Mouse (Mus musculus) cerebellum, postnatal 36 days (tissue): ENCODE data around the gene Vps9d1.
"Not testable (repeated sequence)": the region's sequence is repeated elsewhere in the genome, so short reads cannot be mapped to it uniquely, and the experiment has no call there.

Experiments used
- DNase-seq, 2 experiments: peaks; one replicate each; pipeline ENCODE4 v3.0.0; 2021 to 2022; ENCODE audit warnings: mixed read lengths in 2 of 2

The Vps9d1 gene

GRCm38 (mm10) chr8:123252925-123253324 lies 1.2 kb downstream of the Vps9d1 start:
- DNase-seq: no peak

DNA sequence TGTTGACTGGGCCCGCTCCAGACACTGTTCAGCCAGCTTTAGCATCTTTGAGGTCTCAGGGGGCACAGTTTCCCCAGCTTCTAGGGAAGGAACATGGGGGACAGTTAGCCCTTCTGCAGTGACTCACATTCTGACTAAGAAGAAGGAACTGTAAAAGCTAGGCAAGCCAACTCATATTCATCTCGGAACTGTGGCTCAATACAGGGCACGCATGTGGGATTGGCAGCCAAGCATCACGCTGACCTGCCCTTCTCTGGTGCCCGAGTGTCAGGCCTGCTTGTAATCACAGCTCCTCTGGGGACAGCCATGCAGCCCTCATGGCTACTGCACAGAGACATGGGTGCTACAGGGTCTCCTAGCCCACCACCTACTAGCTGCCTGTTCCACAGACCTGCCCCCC lies 3.2 kb downstream of the Vps9d1 start:
- DNase-seq: no peak

DNA sequence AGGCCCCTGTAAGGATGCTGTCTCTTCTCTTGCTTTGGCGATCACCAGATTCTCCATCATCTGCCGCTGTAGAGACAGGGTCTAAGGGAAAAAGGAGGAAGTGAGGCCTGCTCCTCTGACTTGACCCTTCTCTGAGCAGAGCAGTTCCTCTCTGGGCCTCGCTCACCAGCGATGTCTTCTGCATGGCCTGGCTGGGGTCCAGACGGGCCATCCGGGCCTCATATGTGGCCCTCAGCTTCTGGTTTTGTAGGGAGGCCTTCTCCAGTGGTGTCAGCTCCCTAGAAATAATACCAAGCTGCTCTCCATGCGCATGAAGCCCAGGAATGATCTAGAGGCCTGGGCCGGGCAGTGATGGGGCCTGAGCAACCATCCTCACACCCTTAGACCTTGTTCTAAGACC lies 5.6 kb downstream of the Vps9d1 start:
- DNase-seq: no peak

DNA sequence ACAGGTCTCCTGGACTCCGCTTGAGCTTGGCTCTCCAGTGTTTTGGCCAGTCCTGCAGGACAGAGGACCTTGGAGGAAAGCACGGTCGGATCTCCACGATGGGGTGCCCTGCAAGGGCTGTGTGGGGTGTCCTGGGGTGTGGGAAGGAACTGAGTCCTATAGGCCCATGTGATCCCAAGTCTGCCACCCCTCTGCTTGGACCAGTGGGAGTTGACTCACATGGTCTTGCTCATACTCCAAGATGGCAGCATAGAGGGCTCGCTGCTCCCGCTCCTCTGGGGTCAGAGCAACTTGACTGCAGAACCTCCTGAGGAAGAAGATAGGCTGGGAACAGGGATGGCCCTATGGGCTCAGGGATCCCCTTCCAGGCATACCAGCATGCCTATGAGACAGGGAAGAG lies 6.4 kb downstream of the Vps9d1 start:
- DNase-seq: no peak

- DNase-seq: no peak
Measured at GRCm38 (mm10) chr8:123245543-123245942, 8.6 kb downstream of the Vps9d1 start.

GRCm38 (mm10) chr8:123244382-123244781 lies 9.8 kb downstream of the Vps9d1 start:
- DNase-seq: no peak

DNA sequence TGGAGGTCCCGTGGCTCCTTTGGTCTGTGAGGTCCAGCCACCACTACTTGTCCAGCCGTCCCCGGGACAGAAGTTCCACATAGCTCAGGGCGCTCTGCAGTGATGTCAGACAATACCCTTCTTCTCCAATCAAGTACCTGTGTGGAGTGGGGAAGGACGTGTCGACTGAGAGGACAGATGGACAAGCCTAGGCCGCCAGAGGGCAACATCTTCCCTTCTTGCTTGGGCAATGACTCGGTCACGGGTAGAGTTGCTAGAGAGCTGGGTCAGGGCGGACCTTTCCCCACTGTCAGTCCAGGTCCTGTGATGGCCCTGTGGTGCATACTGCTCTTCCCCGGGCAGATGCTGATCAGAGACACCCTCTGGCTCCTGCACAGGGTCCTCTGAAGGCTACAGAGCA lies 11.1 kb downstream of the Vps9d1 start:
- DNase-seq: no peak

DNA sequence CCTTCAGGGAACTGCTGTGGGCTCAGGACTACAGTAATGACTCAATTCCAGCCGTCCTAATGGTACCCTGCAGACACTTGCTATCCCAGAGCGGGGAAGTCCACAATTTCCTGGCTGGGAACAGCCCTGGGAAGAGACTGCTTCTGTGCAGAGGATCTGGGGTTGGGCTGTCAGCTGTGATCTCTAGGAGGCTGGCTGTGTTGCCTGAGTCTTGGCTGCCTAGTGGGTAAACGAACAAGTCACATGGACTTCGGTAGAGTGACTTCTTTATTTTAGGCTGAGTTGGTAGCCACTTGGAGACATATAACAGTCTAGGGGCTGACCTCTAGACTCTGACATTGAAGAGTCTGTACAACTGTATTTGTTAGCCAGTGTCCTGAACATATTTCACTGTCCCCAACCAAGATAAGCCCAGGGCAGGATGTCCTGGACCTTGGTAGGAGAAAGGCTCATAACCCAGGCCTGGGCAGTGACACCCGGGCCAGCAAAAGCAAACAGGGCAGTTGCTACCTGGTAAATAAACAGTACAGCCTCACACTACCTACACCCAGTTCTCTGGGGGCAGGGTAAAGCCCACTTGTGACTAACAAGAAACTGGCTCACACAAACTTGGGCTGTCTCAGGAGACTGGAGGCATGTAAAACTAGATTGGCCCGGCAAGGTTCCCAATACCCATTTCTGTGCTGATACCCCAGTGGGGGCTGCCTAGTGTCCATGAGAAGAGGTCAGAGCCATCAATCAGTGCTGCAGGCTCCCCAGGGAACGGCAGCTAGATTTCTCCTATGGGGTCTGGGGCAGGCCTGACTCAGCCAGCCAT lies 11.8 kb downstream of the Vps9d1 start:
- no peak for DNase-seq

- DNase-seq: no peak
Measured at GRCm38 (mm10) chr8:123239398-123239797, 14.8 kb downstream of the Vps9d1 start.

DNA sequence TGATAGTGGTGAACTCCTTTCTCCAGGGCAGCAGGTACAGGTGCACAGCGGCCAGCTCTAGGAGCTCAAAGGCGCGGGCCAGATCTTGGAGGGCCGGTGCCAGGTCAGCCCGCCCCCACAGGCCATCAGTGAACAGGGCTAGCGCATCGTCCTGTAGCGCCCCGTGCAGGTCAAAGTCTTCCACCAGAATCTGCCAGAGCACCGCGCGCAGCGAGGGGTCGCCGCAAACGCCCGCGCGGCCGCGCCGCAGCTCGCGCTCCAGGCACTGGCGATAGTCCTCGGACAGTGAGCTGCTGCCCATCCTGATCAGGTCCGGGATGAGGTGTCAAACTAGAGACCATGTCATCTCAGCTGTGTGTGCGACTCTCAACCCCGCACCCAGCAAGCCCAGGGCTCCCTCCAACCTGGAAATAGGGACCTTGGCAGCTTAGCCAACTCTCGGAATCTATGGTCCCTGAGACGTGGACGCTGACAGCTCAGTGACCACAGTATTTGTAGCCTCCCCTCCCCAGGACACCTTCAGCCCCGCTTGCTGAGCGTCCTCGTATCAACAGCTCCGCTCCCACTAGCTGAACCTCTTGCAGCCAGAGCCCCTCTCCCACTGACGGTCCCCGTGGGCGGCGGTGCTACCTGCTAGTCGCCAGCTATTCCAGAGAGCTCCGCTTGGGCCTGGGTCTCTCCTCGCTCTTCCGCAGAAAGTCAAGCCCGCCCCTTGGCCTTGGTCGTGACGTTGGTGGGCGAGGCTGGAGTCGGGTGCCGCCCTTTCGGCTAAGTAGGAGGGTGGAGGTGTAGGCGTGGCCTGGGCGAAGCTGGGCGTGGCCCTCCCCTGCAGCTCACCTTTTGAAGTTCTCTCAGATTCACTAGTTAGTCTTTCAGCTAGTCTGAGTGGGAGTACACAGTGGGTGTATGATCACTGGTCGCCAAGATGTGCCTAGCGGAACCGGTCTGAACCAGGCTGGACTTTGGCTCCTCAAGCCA lies 18.3 kb downstream of the Vps9d1 start, which contains the start of gene Spata2l:
Gene Spata2l (minus strand): TSS at position 714 of the 978 bp plus-strand sequence.
- DNase-seq: peak; percentile 75 to 82

GRCm38 (mm10) chr8:123234918-123235519 lies 19.1 kb downstream of the Vps9d1 start:
- peak; percentile 42 to 43 for DNase-seq

- DNase-seq: no peak
Measured at GRCm38 (mm10) chr8:123233760-123234159, 20.4 kb downstream of the Vps9d1 start.

DNA sequence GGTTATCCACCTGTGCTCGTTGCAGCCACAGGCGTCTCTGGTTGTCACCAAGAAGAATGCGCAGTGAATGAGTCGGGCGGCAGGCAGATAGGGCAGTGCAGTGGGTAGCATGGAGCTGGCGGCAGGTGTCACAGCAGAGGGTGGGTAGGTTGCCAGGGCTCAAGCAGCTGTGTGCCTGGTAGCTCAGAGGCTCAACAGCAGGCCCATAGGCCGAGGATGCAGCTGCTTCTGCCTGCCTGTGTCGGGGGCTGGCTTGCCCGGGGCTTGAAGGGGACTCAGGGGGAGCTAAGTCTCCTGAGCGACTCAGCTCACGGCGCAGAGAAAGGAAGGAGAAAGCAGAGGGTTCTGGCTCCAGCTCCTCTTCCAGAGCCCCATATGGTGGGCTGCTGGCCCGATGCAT lies 20.8 kb downstream of the Vps9d1 start:
- no peak for DNase-seq

DNA sequence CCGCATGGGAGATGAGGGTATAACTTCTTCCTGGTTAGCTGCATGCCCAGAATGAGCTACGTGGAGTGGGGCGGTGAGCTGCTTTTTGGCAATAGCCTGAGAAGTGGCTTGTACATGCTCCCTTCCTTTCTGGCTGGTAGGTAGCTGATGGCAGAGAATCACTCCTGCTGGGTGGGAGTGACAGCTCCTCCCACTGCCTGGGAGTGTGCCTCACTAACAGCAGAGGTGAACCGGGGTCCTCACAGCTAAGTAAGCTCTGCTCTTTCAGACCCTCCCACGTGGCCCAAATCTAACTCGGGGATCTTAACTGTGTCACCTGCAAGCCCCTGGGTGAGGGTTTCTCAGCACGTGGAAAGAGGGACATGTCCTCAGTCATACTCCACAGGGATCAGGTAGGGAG lies 21.6 kb downstream of the Vps9d1 start:
- DNase-seq: no peak

DNA sequence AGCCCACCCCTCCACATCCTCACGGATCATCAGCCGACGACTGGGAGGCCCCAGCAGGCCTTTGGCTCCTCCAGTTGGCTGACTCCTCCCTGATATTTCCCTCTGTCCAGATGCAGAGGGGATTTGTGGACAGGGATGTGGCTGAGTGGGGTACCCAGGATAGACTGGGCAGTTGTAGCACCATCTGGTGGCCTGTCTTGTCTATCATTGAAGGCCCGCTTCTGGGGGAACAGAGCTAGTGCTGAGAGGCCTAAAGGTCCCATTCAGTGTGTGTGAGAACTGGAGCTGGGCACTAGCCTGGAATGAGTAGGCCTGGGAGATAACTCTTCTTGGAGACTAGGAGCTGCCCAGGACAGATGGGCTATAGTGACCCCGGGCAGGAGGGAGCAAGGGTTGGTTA lies 22.4 kb downstream of the Vps9d1 start:
- DNase-seq: no peak

GRCm38 (mm10) chr8:123230326-123230725 lies 23.8 kb downstream of the Vps9d1 start:
- DNase-seq: not testable (repeated sequence)

- no peak for DNase-seq
Measured at GRCm38 (mm10) chr8:123228416-123228815, 25.7 kb downstream of the Vps9d1 start.

GRCm38 (mm10) chr8:123224278-123225266 lies 29.6 kb downstream of the Vps9d1 start, which contains the start of gene Cdk10:
TSS of gene Cdk10 (plus strand) at chr8:123224842.
- peak; percentile 95 to 97 for DNase-seq

GRCm38 (mm10) chr8:123220917-123221316 lies 33.2 kb downstream of the Vps9d1 start:
- DNase-seq: no peak

DNA sequence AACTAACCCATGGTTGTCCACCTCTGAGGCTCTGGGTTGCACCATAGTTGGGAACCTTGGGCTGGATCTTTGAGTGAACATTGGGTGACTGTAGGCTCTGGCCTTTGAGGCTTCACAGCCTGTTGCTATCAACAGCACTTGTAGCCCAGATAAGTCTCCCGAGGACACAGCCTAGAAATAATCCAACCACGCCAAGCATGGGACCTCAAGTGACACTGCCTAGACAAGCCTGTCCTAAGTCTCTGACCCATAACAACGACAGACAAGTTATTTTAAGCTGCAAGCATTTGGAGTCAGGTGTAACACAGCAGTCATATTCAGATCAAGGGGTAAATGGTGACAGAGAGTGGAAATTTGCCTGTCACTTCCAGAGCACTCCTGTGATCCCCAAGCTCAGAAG lies 38.7 kb downstream of the Vps9d1 start:
- DNase-seq: no peak

GRCm38 (mm10) chr8:123213118-123213772 lies 40.9 kb downstream of the Vps9d1 start:
- no peak for DNase-seq
